26 mouse cellular contexts compared by ENCODE assay signal in the genomic region with DNA sequence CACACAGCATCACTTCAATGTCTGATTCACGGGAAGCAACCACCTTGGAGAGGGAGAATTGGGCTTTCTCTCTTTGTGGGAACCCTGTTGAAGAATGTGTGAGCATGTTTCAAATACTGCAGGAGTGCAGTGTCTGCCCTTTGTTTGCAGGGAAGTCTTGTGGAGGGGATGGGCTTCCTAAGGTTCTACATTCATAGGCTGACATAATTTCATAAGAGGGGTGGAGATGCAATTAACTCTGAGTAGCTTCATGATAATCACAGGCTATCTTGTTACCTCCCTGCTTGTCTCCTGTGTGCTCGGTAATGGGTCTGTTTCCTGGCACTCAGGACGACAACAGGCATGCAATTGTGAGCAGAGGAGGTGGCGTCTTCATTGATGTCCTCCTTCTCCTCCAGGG.
DNase-seq lines count a peak whose midpoint lies in the region; ATAC-seq lines count a peak whose summit lies in the region.
"Had no signal": no experiment of that assay in that cellular context is flagged by ENCODE, and none has a peak within 500 bp of the region (broad histone marks: within the 10 kb centered on the region; RNA-seq: fewer than 3 reads in every experiment).

No protein-coding gene starts in this region.

- H3K4me2 ChIP-seq in neural tube, embryonic 13.5 days: no peak overlapping the region
- H3K4me2 ChIP-seq in neural tube, embryonic 15.5 days: no peak overlapping the region
- 0 out of 2 replicates have a peak overlapping the region, but pooled peaks have one; percentile 11 for H3K4me2 ChIP-seq in embryonic facial prominence, embryonic 12.5 days (replicated peaks)
- H3K4me2 ChIP-seq in limb, embryonic 12.5 days: no peak overlapping the region
- H3K4me2 ChIP-seq: hindbrain, embryonic 15.5 days; liver, embryonic 15.5 days; lung, embryonic 14.5 days; midbrain, embryonic 11.5 days; stomach, embryonic 15.5 days had no signal

- peaks cover 19% of the 10 kb centered on the region for H3K4me1 ChIP-seq in neural tube, embryonic 13.5 days (replicated peaks)
- H3K4me1 ChIP-seq in neural tube, embryonic 15.5 days: peaks cover 4% of the 10 kb centered on the region
- H3K4me1 ChIP-seq in embryonic facial prominence, embryonic 12.5 days: peaks cover 31% of the 10 kb centered on the region
- H3K4me1 ChIP-seq in limb, embryonic 12.5 days (replicated peaks): peaks cover 35% of the 10 kb centered on the region
- H3K4me1 ChIP-seq: liver, embryonic 15.5 days; stomach, embryonic 15.5 days had no signal

- H3K4me3 ChIP-seq in neural tube, embryonic 13.5 days: no peak overlapping the region
- no peak overlapping the region for H3K4me3 ChIP-seq in neural tube, embryonic 15.5 days (replicated peaks)
- H3K4me3 ChIP-seq in embryonic facial prominence, embryonic 12.5 days: no peak overlapping the region
- no peak overlapping the region for H3K4me3 ChIP-seq in limb, embryonic 12.5 days (replicated peaks)
- H3K4me3 ChIP-seq: heart, embryonic 10.5 days; hindbrain, embryonic 15.5 days; liver, embryonic 15.5 days; stomach, embryonic 15.5 days had no signal

- no peak for ATAC-seq in neural tube, embryonic 13.5 days (ENCODE audit: low read depth)
- ATAC-seq in neural tube, embryonic 15.5 days (ENCODE audit: low FRiP score): no peak
- ATAC-seq in embryonic facial prominence, embryonic 12.5 days (ENCODE audit: insufficient number of reproducible peaks, insufficient read depth, low FRiP score, low TSS enrichment): peak; percentile 52; the same call in 1 of the 2 replicates
- no peak for ATAC-seq in limb, embryonic 12.5 days (ENCODE audit: insufficient number of reproducible peaks, insufficient read depth, low FRiP score, low TSS enrichment, low read depth)
- no peak for ATAC-seq in granulocyte monocyte progenitor cell, adult 5-6 weeks (replicated peaks; ENCODE audit: poor library complexity, severe bottlenecking)
- ATAC-seq: Patski had no signal

- H3K27me3 ChIP-seq in neural tube, embryonic 13.5 days: peaks cover 3% of the 10 kb centered on the region; the same call in 1 of the 2 replicates
- H3K27me3 ChIP-seq in neural tube, embryonic 15.5 days (replicated peaks): no peaks in the 10 kb centered on the region
- peaks cover 9% of the 10 kb centered on the region; the same call in 1 of the 2 replicates for H3K27me3 ChIP-seq in embryonic facial prominence, embryonic 12.5 days
- peaks cover 33% of the 10 kb centered on the region for H3K27me3 ChIP-seq in limb, embryonic 12.5 days
- H3K27me3 ChIP-seq: Patski had no signal

- no peak for DNase-seq in kidney, adult 8-10 months
- DNase-seq: adrenal gland, postnatal 14 days; B cell, adult 2 months; cerebellum, adult 11 months; cerebellum, adult 9-10 months; cerebellum, postnatal 36 days; heart, adult 11 months; heart, postnatal 4 days; kidney, adult 2 months; layer of hippocampus, postnatal 36 days; lung, embryonic 14.5 days; lung, postnatal 14 days; retina, postnatal 1 day; right cerebral cortex, postnatal 14 days had no signal

- no peaks in the 10 kb centered on the region for H3K9me3 ChIP-seq in neural tube, embryonic 13.5 days
- no peaks in the 10 kb centered on the region for H3K9me3 ChIP-seq in neural tube, embryonic 15.5 days (replicated peaks)
- H3K9me3 ChIP-seq in embryonic facial prominence, embryonic 12.5 days: no peaks in the 10 kb centered on the region
- H3K9me3 ChIP-seq in limb, embryonic 12.5 days: no peaks in the 10 kb centered on the region
- H3K9me3 ChIP-seq: heart, embryonic 10.5 days; hindbrain, embryonic 15.5 days; liver, embryonic 15.5 days; stomach, embryonic 15.5 days had no signal

- no peaks in the 10 kb centered on the region for H3K36me3 ChIP-seq in neural tube, embryonic 13.5 days
- no peaks in the 10 kb centered on the region for H3K36me3 ChIP-seq in neural tube, embryonic 15.5 days
- H3K36me3 ChIP-seq in embryonic facial prominence, embryonic 12.5 days: no peaks in the 10 kb centered on the region
- H3K36me3 ChIP-seq in limb, embryonic 12.5 days: no peaks in the 10 kb centered on the region
- H3K36me3 ChIP-seq: heart, embryonic 10.5 days; hindbrain, embryonic 15.5 days; liver, embryonic 15.5 days; stomach, embryonic 15.5 days had no signal

- no peak overlapping the region for H3K27ac ChIP-seq in neural tube, embryonic 13.5 days (replicated peaks)
- H3K27ac ChIP-seq in neural tube, embryonic 15.5 days (replicated peaks): no peak overlapping the region
- H3K27ac ChIP-seq in embryonic facial prominence, embryonic 12.5 days: peak overlapping the region; percentile 33; the same call in 1 of the 2 replicates
- H3K27ac ChIP-seq in limb, embryonic 12.5 days: 0 out of 2 replicates have a peak overlapping the region, but pooled peaks have one; percentile 12
- H3K27ac ChIP-seq: heart, embryonic 10.5 days; hindbrain, embryonic 15.5 days; kidney, postnatal 0 days; liver, embryonic 15.5 days; stomach, embryonic 15.5 days had no signal

- H3K9ac ChIP-seq in neural tube, embryonic 13.5 days: 0 out of 2 replicates have a peak overlapping the region, but pooled peaks have one; percentile 12
- H3K9ac ChIP-seq in neural tube, embryonic 15.5 days (replicated peaks): no peak overlapping the region
- H3K9ac ChIP-seq in embryonic facial prominence, embryonic 12.5 days: no peak overlapping the region
- no peak overlapping the region for H3K9ac ChIP-seq in limb, embryonic 12.5 days (replicated peaks)
- H3K9ac ChIP-seq: hindbrain, embryonic 15.5 days; liver, embryonic 15.5 days; lung, embryonic 14.5 days; stomach, embryonic 15.5 days had no signal

- 40% methylated on average over 4 of the region's 4 CpGs for WGBS in neural tube, embryonic 13.5 days
- WGBS in neural tube, embryonic 15.5 days: 47% methylated on average over 4 of the region's 4 CpGs
- 25% methylated on average over 4 of the region's 4 CpGs for WGBS in embryonic facial prominence, embryonic 12.5 days
- WGBS in limb, embryonic 12.5 days: 42% methylated on average over 4 of the region's 4 CpGs

Comparison
In these comparisons a context has a peak if more than half of its experiments do, and no peak if none do; other contexts are left out.
1. H3K27ac ChIP-seq: peak in embryonic facial prominence, embryonic 12.5 days (single experiment) and limb, embryonic 12.5 days (single experiment); none in neural tube, embryonic 13.5 days (single experiment) and neural tube, embryonic 15.5 days (single experiment).